Mouse (Mus musculus) bone marrow macrophage, adult 2 months (primary cell): ENCODE measurements around the gene Dnajc24.

Experiments used
- CTCF ChIP-seq: IDR thresholded peaks from 2 replicates; pipeline ENCODE4 v1.5.1; 2012; ENCODE audit warnings: low read depth, mild to moderate bottlenecking, low read length, moderate library complexity
- POLR2A ChIP-seq: IDR thresholded peaks from 2 replicates; pipeline ENCODE4 v1.6.1; 2012; ENCODE audit warnings: mild to moderate bottlenecking, low read depth, low read length, borderline replicate concordance

DNA sequence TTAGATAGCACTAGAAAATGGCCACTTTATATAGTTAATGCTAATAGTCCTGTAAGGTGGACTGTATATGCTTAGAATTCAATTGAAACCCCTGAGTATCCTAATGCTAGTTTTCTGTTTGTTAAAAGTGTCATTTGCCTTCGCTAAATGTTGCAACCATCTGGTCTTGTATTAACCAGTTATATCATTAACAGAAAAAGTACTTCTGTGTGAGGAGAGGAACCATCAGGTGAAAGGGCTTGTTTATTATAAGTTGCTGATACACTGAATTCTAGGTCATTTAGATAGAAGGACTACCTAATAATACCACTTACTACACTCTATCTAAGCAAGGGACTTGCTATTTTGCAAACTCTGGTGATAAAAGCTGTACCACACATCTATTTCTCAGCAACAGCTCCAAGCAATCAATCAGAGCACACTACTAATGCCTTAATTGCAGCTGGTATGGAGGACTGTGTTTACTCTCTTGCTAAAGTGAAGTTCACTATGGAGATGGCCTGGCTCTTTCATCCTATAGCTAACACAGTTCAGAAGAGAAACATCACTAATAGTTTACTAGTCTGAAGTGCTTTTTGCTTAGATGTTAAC is 51.9 kb downstream of the Dnajc24 start:
- TF ChIP-seq POLR2A = no peak
- TF ChIP-seq CTCF = no peak
